Mouse (Mus musculus) heart, embryonic 14.5 days (tissue): ENCODE data around the gene Rab3ip. TPM values are rescaled to one million over a fixed set of nuclear protein-coding genes. Genes with fewer than 3 reads are reported as not detected.

Experiments
- ATAC-seq: fragments of 200-750 bp; cut with Nextera tagmentation; 2 replicates; pipeline ENCODE4 v1.8.0; 2017; ENCODE audit warnings: low read depth, moderate TSS enrichment; ENCODE audit not compliant: insufficient number of reproducible peaks, insufficient read depth, low FRiP score
- H3K27ac ChIP-seq, 2 experiments: fragments of 200-500 bp in 1 of 2; fragments of 300-500 bp in 1 of 2; sonication (generic) in 1 of 2; replicated peaks in 1 of 2; 2 replicates each; pipeline ENCODE4 v1.5.1; 2012 to 2014; ENCODE audit warnings: low read depth in 2 of 2, low read length in 2 of 2, control low read depth in 1 of 2, mild to moderate bottlenecking in 1 of 2, mixed read lengths in 1 of 2; ENCODE audit not compliant: control insufficient read depth in 1 of 2, insufficient read depth in 1 of 2
- H3K27me3 ChIP-seq: fragments of 300-500 bp; sonication (generic); 2 replicates; pipeline ENCODE4 v1.6.1; 2014; ENCODE audit warnings: mild to moderate bottlenecking, low read length, control low read depth; ENCODE audit not compliant: control insufficient read depth, insufficient read depth
- H3K36me3 ChIP-seq: fragments of 300-500 bp; sonication (generic); 2 replicates; pipeline ENCODE4 v1.6.1; 2014; ENCODE audit warnings: mild to moderate bottlenecking, control low read depth, low read length, mixed read lengths; ENCODE audit not compliant: control insufficient read depth, insufficient read depth
- H3K4me1 ChIP-seq, 2 experiments: fragments of 200-500 bp in 1 of 2; fragments of 300-500 bp in 1 of 2; sonication (generic) in 1 of 2; 2 replicates each; pipeline ENCODE4 v1.6.1; 2012 to 2014; ENCODE audit warnings: low read length in 2 of 2, control low read depth in 1 of 2, mixed read lengths in 1 of 2; ENCODE audit not compliant: control insufficient read depth in 2 of 2, insufficient read depth in 2 of 2
- H3K4me2 ChIP-seq: fragments of 300-500 bp; sonication (generic); 2 replicates; pipeline ENCODE4 v1.6.1; 2014; ENCODE audit warnings: mild to moderate bottlenecking, low read length
- H3K4me3 ChIP-seq, 2 experiments: fragments of 200-500 bp in 1 of 2; fragments of 300-500 bp in 1 of 2; sonication (generic) in 1 of 2; 2 replicates each; pipeline ENCODE4 v1.5.1; 2012 to 2014; ENCODE audit warnings: low read length in 2 of 2, mild to moderate bottlenecking in 2 of 2, control low read depth in 1 of 2, low read depth in 1 of 2, moderate library complexity in 1 of 2; ENCODE audit not compliant: control insufficient read depth in 1 of 2, insufficient read depth in 1 of 2
- H3K9ac ChIP-seq: fragments of 300-500 bp; sonication (generic); 2 replicates; pipeline ENCODE4 v1.6.1; 2014; ENCODE audit warnings: mild to moderate bottlenecking, low read length
- H3K9me3 ChIP-seq: fragments of 300-500 bp; sonication (generic); 2 replicates; pipeline ENCODE4 v1.6.1; 2016; ENCODE audit warnings: low read length, control low read depth; ENCODE audit not compliant: control insufficient read depth
- WGBS: fragments of 180-500 bp; shearing (Covaris S2); extraction: QIAGEN DNeasy Blood & Tissue Kit; methylation state at CpG from one replicate; pipeline ENCODE4 v1.1.7; 2014; 5-methylcytosine and 5-hydroxymethylcytosine counted together
- polyA plus RNA-seq: library from polyadenylated mRNA; unstranded; fragments of >200 nt; fragmentation: Nextera tagmentation; extraction: Ambion mirVana; gene quantifications from 2 replicates; pipeline ENCODE4 v1.2.1, GENCODE M21; 2014

The Rab3ip gene
- polyA plus RNA-seq, 1 experiment from 2014 or later: 66.2 TPM

DNA sequence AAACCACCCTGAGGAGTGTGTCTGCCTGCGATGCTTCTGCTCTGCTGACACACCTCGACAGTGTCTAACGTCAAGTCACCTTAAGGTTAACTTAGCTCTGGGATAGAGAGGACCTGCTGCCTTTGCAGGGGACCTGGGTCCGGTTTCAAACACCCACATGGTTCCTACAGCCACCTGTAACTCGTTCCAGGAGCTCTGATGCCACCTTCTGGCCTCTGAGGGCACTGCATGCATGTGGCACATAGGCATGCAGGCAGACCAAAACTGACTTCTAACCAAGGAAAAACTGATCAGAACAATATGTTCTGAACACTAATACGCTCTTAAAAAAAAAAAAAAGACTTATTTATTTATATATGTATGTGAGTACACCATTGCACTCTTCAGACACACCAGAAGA lies 7.5 kb downstream of the Rab3ip start:
- Histone ChIP-seq H3K4me2 (no peak overlapping the region), H3K36me3 (peaks cover 23% of the 10 kb centered on the region), H3K4me3 (no peak overlapping the region), H3K9ac (no peak overlapping the region), H3K27ac (no peak overlapping the region), H3K27me3 (no peaks in the 10 kb centered on the region), H3K9me3 (0 out of 2 replicates have a peak, but pooled peaks cover 7% of the 10 kb centered on the region), H3K4me1 (peaks cover 14 to 28% of the 10 kb centered on the region in 2 experiments)
- WGBS: 91% methylated on average over 6 of the region's 6 CpGs
- ATAC-seq: no peak

DNA sequence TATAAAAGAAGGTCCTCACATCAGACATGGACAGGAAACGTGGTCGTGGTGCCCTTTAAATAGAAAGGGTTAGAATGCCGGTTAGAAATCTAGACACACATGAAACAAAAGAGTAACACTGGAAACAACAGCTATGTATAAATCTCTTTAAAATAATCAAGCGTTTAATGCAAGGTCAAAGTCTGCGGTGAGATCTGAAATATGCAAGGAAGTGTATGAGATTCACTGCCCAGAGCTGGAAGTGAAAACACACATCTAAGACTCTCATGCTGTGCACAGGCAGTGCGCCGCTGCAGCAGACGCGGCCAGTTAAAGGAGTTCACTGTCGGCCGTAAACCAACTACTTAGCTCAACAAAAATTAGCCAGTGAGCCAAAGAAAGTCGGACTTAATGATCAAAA lies 15.5 kb downstream of the Rab3ip start:
- H3K36me3 ChIP-seq: peaks cover 75% of the 10 kb centered on the region
- 87% methylated on average over 12 of the region's 12 CpGs for WGBS

DNA sequence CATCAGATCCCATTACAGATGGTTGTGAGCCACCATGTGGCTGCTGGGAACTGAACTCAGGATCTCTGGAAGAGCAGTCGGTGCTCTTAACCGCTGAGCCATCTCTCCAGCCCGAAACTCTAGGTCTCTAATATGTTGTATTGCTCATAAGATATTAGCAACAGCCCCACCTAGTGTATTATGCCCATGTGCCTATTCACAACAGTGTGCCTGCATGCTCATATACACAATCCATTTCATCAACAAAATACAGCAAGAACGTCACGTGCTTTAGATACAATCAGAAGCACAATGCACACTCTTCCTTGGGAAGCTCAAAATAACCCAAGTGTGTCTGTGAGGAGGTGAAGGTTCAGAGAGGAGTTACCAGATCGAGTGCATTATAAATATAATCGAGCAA lies 16.8 kb downstream of the Rab3ip start:
- Histone ChIP-seq H3K4me2 (no peak overlapping the region), H3K4me1 (peaks cover 2 to 3% of the 10 kb centered on the region in 2 experiments; a peak in 1 of 4 replicates), H3K9ac (no peak overlapping the region), H3K9me3 (no peaks in the 10 kb centered on the region), H3K27me3 (no peaks in the 10 kb centered on the region), H3K27ac (no peak overlapping the region), H3K4me3 (no peak overlapping the region), H3K36me3 (peaks cover 75% of the 10 kb centered on the region)
- 90% methylated on average over 7 of the region's 7 CpGs for WGBS
- ATAC-seq: no peak

More for the DNA sequence above, 15.5 kb downstream of the Rab3ip start:
- ATAC-seq: no peak
- Histone ChIP-seq H3K4me2 (no peak overlapping the region), H3K4me3 (no peak overlapping the region), H3K9me3 (no peaks in the 10 kb centered on the region), H3K4me1 (peaks cover 2 to 3% of the 10 kb centered on the region in 2 experiments; a peak in 1 of 4 replicates), H3K27me3 (no peaks in the 10 kb centered on the region), H3K9ac (no peak overlapping the region), H3K27ac (no peak overlapping the region)

DNA sequence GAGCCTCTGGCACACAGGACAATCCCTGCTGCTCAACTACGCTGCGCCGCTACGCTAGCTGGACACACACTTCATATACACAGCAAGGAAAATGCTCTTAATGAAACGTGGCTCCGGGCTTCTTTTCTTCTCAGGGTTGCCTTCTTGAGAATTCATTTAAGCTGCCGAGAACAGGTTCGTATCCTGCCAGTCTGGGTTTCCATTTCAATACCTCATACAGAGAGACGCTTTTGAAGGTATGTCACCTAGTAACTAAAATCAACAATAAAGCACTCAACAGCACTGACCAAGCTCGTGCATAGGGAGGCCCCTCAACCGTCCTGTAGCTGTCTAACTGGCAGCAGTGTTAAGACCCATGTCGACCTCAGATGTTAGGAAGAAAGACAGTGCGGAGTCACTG lies 18.2 kb downstream of the Rab3ip start:
- no peak overlapping the region for H3K27ac ChIP-seq
- H3K4me2 ChIP-seq: no peak overlapping the region
- H3K4me1 ChIP-seq: peaks cover 2 to 3% of the 10 kb centered on the region in 2 experiments; a peak in 1 of 4 replicates
- no peak overlapping the region for H3K4me3 ChIP-seq
- 86% methylated on average over 13 of the region's 13 CpGs for WGBS
- no peak overlapping the region for H3K9ac ChIP-seq
- no peaks in the 10 kb centered on the region for H3K27me3 ChIP-seq
- ATAC-seq: no peak
- H3K36me3 ChIP-seq: peaks cover 72% of the 10 kb centered on the region
- H3K9me3 ChIP-seq: no peaks in the 10 kb centered on the region

DNA sequence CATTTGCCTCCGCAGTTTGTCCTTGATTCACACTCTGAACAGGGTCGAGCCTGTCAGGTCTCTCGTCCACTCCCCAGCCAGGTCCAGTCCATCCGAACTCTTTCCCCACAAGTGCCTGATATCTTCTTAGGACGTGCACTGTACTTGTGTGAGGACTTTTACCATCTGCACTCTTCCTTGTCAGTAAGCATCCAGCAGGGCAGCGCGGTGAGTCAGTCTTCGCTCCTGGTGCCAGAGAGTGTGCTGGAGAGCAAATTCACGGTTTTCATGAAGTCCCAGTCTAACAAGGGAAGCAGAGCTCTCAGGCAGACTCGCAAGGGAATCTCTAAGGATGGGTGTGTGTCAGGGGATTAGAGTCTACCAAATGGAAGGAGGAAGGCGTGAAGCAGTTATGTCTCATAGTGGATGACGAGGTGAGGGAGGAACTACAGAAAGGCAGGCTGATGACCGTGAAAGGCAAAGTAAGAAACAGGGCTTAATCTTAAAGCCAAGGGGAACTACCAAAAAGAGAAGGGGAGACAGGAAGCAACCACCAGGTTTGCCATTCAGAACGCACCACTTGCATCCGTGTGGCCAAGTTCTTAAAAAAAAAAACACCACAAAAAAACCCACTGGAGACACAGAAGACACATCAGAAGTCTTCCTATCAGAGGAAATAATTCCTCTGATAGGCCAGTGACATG lies 18.9 kb downstream of the Rab3ip start:
- no peak for ATAC-seq
- no peak overlapping the region for H3K4me2 ChIP-seq
- no peak overlapping the region for H3K27ac ChIP-seq
- H3K9ac ChIP-seq: no peak overlapping the region
- peaks cover 72% of the 10 kb centered on the region for H3K36me3 ChIP-seq
- no peaks in the 10 kb centered on the region for H3K9me3 ChIP-seq
- WGBS: 73% methylated on average over 15 of the region's 15 CpGs
- H3K27me3 ChIP-seq: no peaks in the 10 kb centered on the region
- H3K4me1 ChIP-seq: peaks cover 2 to 3% of the 10 kb centered on the region in 2 experiments; a peak in 1 of 4 replicates
- H3K4me3 ChIP-seq: no peak overlapping the region

DNA sequence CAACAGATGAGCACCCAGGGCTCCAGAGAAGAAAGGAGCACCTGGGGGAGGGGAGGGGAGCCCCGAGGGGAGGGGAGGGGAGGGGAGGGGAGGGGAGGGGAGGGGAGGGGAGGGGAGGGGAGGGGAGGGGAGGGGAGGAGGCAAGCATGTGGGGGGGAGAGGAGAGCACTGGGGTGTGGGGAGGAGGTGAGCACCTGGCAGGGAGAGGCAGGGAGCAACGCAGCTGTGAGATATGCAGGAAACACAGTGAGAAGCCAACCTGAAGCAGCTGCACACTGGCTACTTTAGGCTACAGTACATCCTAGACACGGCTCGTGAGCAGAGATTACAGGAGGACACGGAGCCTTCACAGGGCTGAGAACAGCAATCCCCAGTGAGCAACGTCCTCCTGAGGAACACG lies 19.6 kb downstream of the Rab3ip start:
- H3K27ac ChIP-seq: no peak overlapping the region
- H3K9me3 ChIP-seq: no peaks in the 10 kb centered on the region
- H3K27me3 ChIP-seq: no peaks in the 10 kb centered on the region
- no peak for ATAC-seq
- peaks cover 2 to 3% of the 10 kb centered on the region in 2 experiments; a peak in 1 of 4 replicates for H3K4me1 ChIP-seq
- no peak overlapping the region for H3K4me3 ChIP-seq
- H3K9ac ChIP-seq: no peak overlapping the region
- peaks cover 71% of the 10 kb centered on the region for H3K36me3 ChIP-seq
- 46% methylated on average over 6 of the region's 7 CpGs for WGBS
- no peak overlapping the region for H3K4me2 ChIP-seq

DNA sequence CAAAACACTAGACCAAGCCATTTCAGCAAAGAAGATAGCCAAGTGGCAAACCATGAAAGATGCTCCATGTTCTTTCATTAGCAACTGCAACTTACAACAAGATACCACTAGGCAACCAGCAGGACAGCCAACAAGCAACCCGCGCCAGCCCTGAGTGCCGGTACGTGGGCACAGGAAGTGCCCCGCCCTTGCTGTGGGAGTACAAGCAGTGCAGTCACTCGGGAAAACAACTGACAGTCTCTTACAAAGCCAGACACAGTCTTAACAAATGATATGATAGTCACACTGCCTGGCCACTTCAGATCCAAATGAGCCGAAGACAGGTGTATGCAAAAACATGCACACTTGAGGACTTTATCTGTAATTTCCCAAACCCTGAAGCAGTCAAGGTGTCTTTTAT lies 20.1 kb downstream of the Rab3ip start:
- Histone ChIP-seq H3K27ac (no peak overlapping the region), H3K4me3 (no peak overlapping the region), H3K36me3 (peaks cover 71% of the 10 kb centered on the region), H3K9ac (no peak overlapping the region), H3K9me3 (no peaks in the 10 kb centered on the region), H3K4me2 (no peak overlapping the region), H3K4me1 (peaks cover 2 to 3% of the 10 kb centered on the region in 2 experiments; a peak in 1 of 4 replicates), H3K27me3 (no peaks in the 10 kb centered on the region)
- WGBS: 54% methylated on average over 7 of the region's 7 CpGs
- ATAC-seq: no peak

DNA sequence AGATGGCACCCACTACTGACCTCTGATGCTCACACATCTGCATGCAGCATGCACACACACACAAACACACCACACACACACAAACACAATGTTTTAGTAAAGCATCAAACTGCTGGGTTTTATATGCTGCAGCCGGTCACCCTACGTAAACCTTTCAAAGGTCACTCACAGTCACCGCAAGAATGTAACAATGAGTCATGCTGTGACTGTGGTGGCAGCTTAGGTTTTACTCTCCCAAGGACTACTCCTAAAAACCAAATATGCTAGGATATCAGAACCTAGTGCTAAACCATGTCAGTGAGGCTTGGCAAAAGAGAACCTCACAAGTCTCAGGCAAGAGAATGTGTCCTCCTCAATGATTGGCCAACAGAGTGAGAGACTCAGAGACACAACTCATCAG lies 21.7 kb downstream of the Rab3ip start:
- Histone ChIP-seq H3K27ac (no peak overlapping the region), H3K36me3 (peaks cover 73% of the 10 kb centered on the region), H3K9me3 (no peaks in the 10 kb centered on the region), H3K4me2 (no peak overlapping the region), H3K4me3 (no peak overlapping the region), H3K4me1 (peaks cover 2 to 3% of the 10 kb centered on the region in 2 experiments; a peak in 1 of 4 replicates), H3K9ac (no peak overlapping the region), H3K27me3 (no peaks in the 10 kb centered on the region)
- WGBS: 62% methylated on average over 3 of the region's 3 CpGs
- no peak for ATAC-seq
